Mouse (Mus musculus): ENCODE data around the gene Atp6v1f. TPM values are rescaled to one million over a fixed set of nuclear protein-coding genes. Genes with fewer than 3 reads are reported as not detected.

Gene Atp6v1f
- total RNA-seq, 2 experiments from 2014 or later: 250 to 257 TPM

DNA sequence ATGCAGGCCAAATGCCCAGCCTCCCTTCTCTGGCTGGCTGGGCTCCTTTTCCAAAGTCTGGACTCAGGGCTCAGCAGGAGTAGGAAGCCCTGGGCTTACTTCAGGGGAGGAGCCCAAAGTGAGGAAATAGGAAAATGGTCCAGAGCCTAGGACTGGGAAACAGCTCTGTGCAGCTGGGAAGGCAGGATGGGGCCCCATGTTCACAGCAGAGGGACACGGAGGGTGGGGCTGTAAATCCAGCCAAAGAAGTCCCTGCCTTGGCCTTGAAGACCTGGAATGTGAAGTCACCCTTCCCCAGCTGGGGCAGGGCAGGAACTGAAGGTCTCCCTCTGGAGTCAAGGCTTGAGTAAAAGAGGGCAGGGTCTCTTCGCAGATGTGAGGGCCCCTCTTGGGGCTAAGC lies 41.6 kb downstream of the Atp6v1f start:
- intact Hi-C loops (cut with DNase I): no loop called here
- DNase-seq (ENCODE audit: low spot score in 2 of 2): no peak

DNA sequence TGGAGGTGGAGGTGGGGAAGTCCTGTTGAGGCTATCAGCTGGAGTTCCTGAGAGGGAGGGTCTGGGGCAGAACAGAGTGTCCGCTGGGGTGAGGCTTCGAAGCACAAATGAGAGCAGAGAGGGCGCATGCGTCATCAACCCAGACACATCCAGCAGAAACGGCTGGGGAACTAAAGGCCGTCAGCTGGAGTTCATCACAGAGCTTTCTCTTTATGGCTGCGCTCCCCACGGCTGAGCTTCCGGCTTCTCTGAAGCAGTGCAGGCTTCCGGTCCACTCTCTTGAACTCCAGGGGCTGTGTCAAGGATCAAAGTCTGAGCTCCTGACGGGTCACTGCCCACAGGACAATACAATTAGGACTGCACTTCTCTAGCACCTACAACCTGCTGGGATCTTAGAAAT lies 45.8 kb downstream of the Atp6v1f start:
- no peak for DNase-seq (ENCODE audit: low spot score in 2 of 2)
- intact Hi-C loops (cut with DNase I): no loop called here

DNA sequence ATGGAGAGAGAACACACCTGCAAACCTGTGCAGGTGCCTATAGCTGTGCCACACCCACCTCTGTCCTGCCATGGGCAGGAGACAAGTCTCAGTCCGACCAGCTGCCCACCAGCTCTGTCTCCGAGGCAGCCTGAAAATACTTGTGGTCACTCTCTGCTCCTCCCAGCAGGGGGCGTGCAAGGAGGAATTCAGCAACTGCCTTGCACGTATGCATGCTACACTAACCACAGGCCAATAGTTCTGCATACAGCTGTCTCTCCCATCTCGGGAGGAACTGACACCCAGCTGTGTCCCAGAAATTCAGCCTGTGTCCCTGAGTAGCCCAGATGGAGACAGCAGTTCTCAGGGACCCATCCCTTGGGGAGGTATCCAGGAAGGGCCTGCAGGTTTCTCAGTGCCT lies 49.6 kb downstream of the Atp6v1f start:
- intact Hi-C loops (cut with DNase I): loop anchor here (5.0 kb wide), 1 partner anchor 130 kb away; no protein-coding TSS in a partner anchor

More for the DNA sequence above, 49.6 kb downstream of the Atp6v1f start:
- peak; percentile 53 to 72 for DNase-seq (ENCODE audit: low spot score in 2 of 2)

Other genes with a start within 250 kb of the Atp6v1f start
- 1 to 10 TPM; 6.7 to 8.4 TPM for gene Hilpda, start 195.2 kb upstream of the Atp6v1f start, total RNA-seq (2021)
- gene Fam71f2, start 188.1 kb upstream of the Atp6v1f start, total RNA-seq (2021): under 1 TPM; 0.34 to 0.41 TPM
- not detected for gene Fam71f1, start 148.6 kb upstream of the Atp6v1f start, total RNA-seq (2021)
- 10 to 100 TPM; 71.9 to 72.5 TPM for gene Calu, start 119.6 kb upstream of the Atp6v1f start, total RNA-seq (2021)
- gene Opn1sw, start 79.2 kb upstream of the Atp6v1f start, total RNA-seq (2021): under 1 TPM in 1 of 2 experiments, not detected in 1; 0.32 TPM
- 10 to 100 TPM; 84.7 to 92.0 TPM for gene Ccdc136, start 71.4 kb upstream of the Atp6v1f start, total RNA-seq (2021)
- gene Flnc, start 34.5 kb upstream of the Atp6v1f start, total RNA-seq (2021): 1 to 10 TPM; 1.5 to 1.6 TPM
- under 1 TPM in 1 of 2 experiments, not detected in 1; 0.53 TPM for gene Atp6v1fnb, start 3.7 kb downstream of the Atp6v1f start, total RNA-seq (2021)
- 1 to 10 TPM; 1.5 to 1.8 TPM for gene Kcp, start 40.2 kb downstream of the Atp6v1f start, total RNA-seq (2021)
- 1 to 10 TPM; 4.7 to 5.4 TPM for gene Irf5, start 58.9 kb downstream of the Atp6v1f start, total RNA-seq (2021)
- 10 to 100 TPM; 68.5 to 69.5 TPM for gene Tnpo3, start 142.2 kb downstream of the Atp6v1f start, total RNA-seq (2021)
- 10 to 100 TPM; 30.4 to 32.0 TPM for gene Tspan33, start 226.5 kb downstream of the Atp6v1f start, total RNA-seq (2021)